Mouse (Mus musculus) thymus, adult 2 months (tissue): ENCODE results near the gene Gm6205. TPM values are rescaled to one million over a fixed set of nuclear protein-coding genes. Genes with fewer than 3 reads are reported as not detected.
"Not testable (repeated sequence)": the region's sequence is repeated elsewhere in the genome, so short reads cannot be mapped to it uniquely, and the experiment has no call there.

Experiments
- DNase-seq: peaks from one replicate; pipeline ENCODE4 v3.0.0; 2021
- H3K27ac ChIP-seq: fragments of 200-500 bp; 2 replicates; pipeline ENCODE4 v1.5.1; 2012; ENCODE audit warnings: low read length, control low read depth; ENCODE audit not compliant: control insufficient read depth, insufficient read depth
- H3K27me3 ChIP-seq: fragments of 200-500 bp; 2 replicates; pipeline ENCODE4 v1.6.1; 2012; ENCODE audit warnings: mild to moderate bottlenecking, low read length, moderate library complexity, mixed read lengths; ENCODE audit not compliant: control insufficient read depth, insufficient read depth
- H3K36me3 ChIP-seq: fragments of 200-500 bp; 2 replicates; pipeline ENCODE4 v1.6.1; 2012; ENCODE audit warnings: mild to moderate bottlenecking, low read length, moderate library complexity; ENCODE audit not compliant: control insufficient read depth, insufficient read depth
- H3K4me1 ChIP-seq: fragments of 200-500 bp; replicated peaks from 2 replicates; pipeline ENCODE4 v1.6.1; 2012; ENCODE audit warnings: low read length; ENCODE audit not compliant: control insufficient read depth, insufficient read depth
- H3K4me3 ChIP-seq: fragments of 200-500 bp; 2 replicates; pipeline ENCODE4 v1.5.1; 2012; ENCODE audit warnings: mild to moderate bottlenecking, low read length, control low read depth, moderate library complexity; ENCODE audit not compliant: control insufficient read depth, insufficient read depth
- WGBS: fragments of 180-500 bp; shearing (Covaris S2); methylation state at CpG from one replicate; pipeline ENCODE4 v1.1.7; 2018; 5-methylcytosine and 5-hydroxymethylcytosine counted together
- polyA plus RNA-seq: library from polyadenylated mRNA; depleted of rRNA; stranded (reverse); fragments of >200 nt; gene quantifications from 2 replicates; pipeline ENCODE4 v1.2.3, GENCODE M21; 2012; rRNA removed

Gene Gm6205
- not detected in 2 replicates for polyA plus RNA-seq

DNA sequence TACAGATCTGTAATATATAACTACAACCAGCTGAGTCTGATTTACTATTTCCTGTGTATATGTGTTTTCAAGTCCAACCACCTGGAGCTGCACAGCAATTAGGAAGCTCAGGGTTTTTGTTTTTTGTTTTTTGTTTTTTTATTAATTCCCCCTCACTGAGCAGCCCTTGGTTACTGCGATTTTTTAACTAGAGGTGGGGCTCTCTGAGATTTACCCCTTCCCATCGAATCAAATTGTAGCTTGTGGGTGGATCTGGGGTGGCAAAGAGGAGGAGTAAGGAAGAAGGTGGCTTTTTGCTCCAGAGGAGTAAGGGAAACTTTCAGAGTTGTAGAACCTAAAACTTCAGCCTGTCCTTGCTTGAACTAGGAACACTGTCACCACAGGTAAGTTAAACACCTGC, at the start of gene Gm6205:
Gm6205 (plus strand) TSS at position 301 of the 400 bp plus-strand sequence.
- not testable (repeated sequence) for H3K4me1 ChIP-seq, H3K4me3 ChIP-seq, H3K36me3 ChIP-seq, DNase-seq, H3K27ac ChIP-seq, H3K27me3 ChIP-seq
- WGBS: no CpG with 5 or more reads among the region's 2 CpGs

DNA sequence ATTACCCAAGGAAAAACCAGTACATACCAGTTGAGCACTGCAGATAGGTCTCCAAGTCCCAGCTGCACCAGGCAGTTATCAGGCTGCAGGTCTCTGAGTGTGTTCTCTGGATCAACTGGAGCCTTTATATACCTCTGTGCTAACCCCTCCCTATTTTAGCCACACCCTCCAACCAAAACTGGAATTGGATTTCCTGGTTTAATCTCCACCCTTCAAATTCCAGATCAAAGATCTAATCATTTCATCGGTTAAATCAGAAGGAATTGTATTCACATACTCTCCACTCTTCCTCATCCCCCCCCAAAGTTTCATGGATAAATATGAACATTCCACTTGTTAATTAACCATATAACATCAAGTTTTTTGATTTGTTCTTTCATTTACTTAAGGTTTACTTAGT, 31.9 kb upstream of the Gm6205 start, which contains the start of gene Gm3147:
Gm3147 (minus strand) TSS at position 101 of the 400 bp plus-strand sequence.
- DNase-seq, H3K4me1 ChIP-seq: not testable (repeated sequence)
- no CpG with 5 or more reads among the region's 1 CpGs for WGBS

GRCm38 (mm10) chr5:94623679-94624078, 24.5 kb upstream of the Gm6205 start, which contains the start of gene Gm6509:
Gene Gm6509, plus strand, starts transcription at chr5:94623979.
- WGBS: no CpG with 5 or more reads among the region's 2 CpGs
- H3K36me3 ChIP-seq, H3K27ac ChIP-seq, H3K4me1 ChIP-seq, DNase-seq, H3K4me3 ChIP-seq, H3K27me3 ChIP-seq: not testable (repeated sequence)

More for the DNA sequence above, 31.9 kb upstream of the Gm6205 start, which contains the start of gene Gm3147:
- not testable (repeated sequence) for H3K27me3 ChIP-seq, H3K27ac ChIP-seq, H3K36me3 ChIP-seq, H3K4me3 ChIP-seq

Other genes starting within 250 kb of the Gm6205 start
- not detected in 2 replicates for gene Gm7682, start 202.6 kb upstream of the Gm6205 start, polyA plus RNA-seq
- not detected in 2 replicates for gene Gm3139, start 122.1 kb upstream of the Gm6205 start, polyA plus RNA-seq
- 0.05 TPM in 1 of 2 replicates, not detected in the other for gene Gm3147, start 32.0 kb upstream of the Gm6205 start, polyA plus RNA-seq
- gene Gm6509, start 24.4 kb upstream of the Gm6205 start, polyA plus RNA-seq: not detected in 2 replicates
- gene Gm3183, start 217.1 kb downstream of the Gm6205 start, polyA plus RNA-seq: not detected in 2 replicates